In genomic region chr13:100491623-100492022, GRCm38 (mm10) we compare ENCODE assay signal across 7 mouse cellular contexts. TPM values are rescaled to one million over a fixed set of nuclear protein-coding genes. Genes with fewer than 3 reads are reported as not detected.
A peak's percentile ranks its signal among the peaks of the same experiment; 100 is the strongest.
DNase-seq lines count a peak whose midpoint lies in the region; ATAC-seq and TF ChIP-seq lines count a peak whose summit lies in the region.

No protein-coding gene starts in this region.

- no peak for DNase-seq in lung, adult 2 months
- no peak for DNase-seq in lung, postnatal 4 days
- no peak for DNase-seq in limb, embryonic 10.5 days (ENCODE audit: low spot score)
- DNase-seq in embryo, embryonic 10.5 days (ENCODE audit: low spot score): no peak
- no peak for DNase-seq in layer of hippocampus, adult 8-10 months (ENCODE audit: low spot score in 2 of 2)

- TF ChIP-seq POLR2A in lung, adult 2 months (IDR thresholded peaks at IDR 0.05; ENCODE audit: borderline replicate concordance, extremely low read depth, low read depth, low read length): no peak

- H3K27ac ChIP-seq in embryonic facial prominence, embryonic 15.5 days (replicated peaks): peak overlapping the region; percentile 85; the same call in 1 of the 2 replicates
- H3K27ac ChIP-seq in limb, embryonic 10.5 days: peak overlapping the region; percentile 95
- H3K27ac ChIP-seq in neural tube, embryonic 15.5 days (replicated peaks): peak overlapping the region; percentile 92

- H3K4me3 ChIP-seq in lung, adult 2 months (replicated peaks; ENCODE audit: extremely low read depth, low read depth, low read length): peak overlapping the region; percentile 90
- H3K4me3 ChIP-seq in embryonic facial prominence, embryonic 15.5 days (replicated peaks): peak overlapping the region; percentile 92
- H3K4me3 ChIP-seq in limb, embryonic 10.5 days: peak overlapping the region; percentile 84
- peak overlapping the region; percentile 98 for H3K4me3 ChIP-seq in neural tube, embryonic 15.5 days (replicated peaks)

- H3K36me3 ChIP-seq in embryonic facial prominence, embryonic 15.5 days: peaks cover 18% of the 10 kb centered on the region
- H3K36me3 ChIP-seq in limb, embryonic 10.5 days: peaks cover 33% of the 10 kb centered on the region
- H3K36me3 ChIP-seq in neural tube, embryonic 15.5 days: peaks cover 26% of the 10 kb centered on the region

- H3K9me3 ChIP-seq in embryonic facial prominence, embryonic 15.5 days (replicated peaks): no peaks in the 10 kb centered on the region
- H3K9me3 ChIP-seq in limb, embryonic 10.5 days (replicated peaks): no peaks in the 10 kb centered on the region
- no peaks in the 10 kb centered on the region for H3K9me3 ChIP-seq in neural tube, embryonic 15.5 days (replicated peaks)

- no peaks in the 10 kb centered on the region for H3K27me3 ChIP-seq in embryonic facial prominence, embryonic 15.5 days
- H3K27me3 ChIP-seq in limb, embryonic 10.5 days (ENCODE audit: low read depth, poor library complexity, severe bottlenecking): no peaks in the 10 kb centered on the region
- no peaks in the 10 kb centered on the region for H3K27me3 ChIP-seq in neural tube, embryonic 15.5 days (replicated peaks)

- TF ChIP-seq CTCF in lung, adult 2 months (IDR thresholded peaks at IDR 0.05; ENCODE audit: insufficient read depth, low read length): no peak

- WGBS in lung, adult 2 months: 13% methylated on average over 6 of the region's 6 CpGs
- WGBS in embryonic facial prominence, embryonic 15.5 days: 16% methylated on average over 6 of the region's 6 CpGs
- 18% methylated on average over 6 of the region's 6 CpGs for WGBS in limb, embryonic 10.5 days
- WGBS in neural tube, embryonic 15.5 days: 16% methylated on average over 6 of the region's 6 CpGs

- H3K4me1 ChIP-seq in lung, adult 2 months (ENCODE audit: control insufficient read depth, insufficient read depth, low read length): no peaks in the 10 kb centered on the region; the same call in 1 of the 2 replicates
- H3K4me1 ChIP-seq in embryonic facial prominence, embryonic 15.5 days: peaks cover 9% of the 10 kb centered on the region; the same call in 1 of the 2 replicates
- H3K4me1 ChIP-seq in limb, embryonic 10.5 days: peaks cover 5% of the 10 kb centered on the region
- peaks cover 16% of the 10 kb centered on the region for H3K4me1 ChIP-seq in neural tube, embryonic 15.5 days

- no peak for ATAC-seq in embryonic facial prominence, embryonic 15.5 days (ENCODE audit: insufficient number of reproducible peaks, low FRiP score, low TSS enrichment, low read depth)
- peak; percentile 10; the same call in 1 of the 2 replicates for ATAC-seq in neural tube, embryonic 15.5 days (ENCODE audit: low FRiP score)

- peak overlapping the region; percentile 93 for H3K9ac ChIP-seq in embryonic facial prominence, embryonic 15.5 days
- H3K9ac ChIP-seq in neural tube, embryonic 15.5 days (replicated peaks): peak overlapping the region; percentile 86

- H3K4me2 ChIP-seq in embryonic facial prominence, embryonic 15.5 days (replicated peaks): peak overlapping the region; percentile 68
- peak overlapping the region; percentile 75 for H3K4me2 ChIP-seq in neural tube, embryonic 15.5 days

RNA-seq across cellular contexts. Expression of gene Gtf2h2, which starts 0.8 kb away (rescaled TPM):
- 16.9 and 17.2 TPM in 2 replicates for polyA plus RNA-seq in lung, adult 2 months (2012; rRNA removed)
- 60.4 and 63.3 TPM in 2 replicates for polyA plus RNA-seq in embryonic facial prominence, embryonic 15.5 days (2015; fragmentation: Nextera tagmentation; extraction: Ambion mirVana)
- 91.7 and 99.3 TPM in 2 replicates for polyA plus RNA-seq in limb, embryonic 10.5 days (2016; fragmentation: Nextera tagmentation; extraction: Ambion mirVana)
- polyA plus RNA-seq in neural tube, embryonic 15.5 days (2015; fragmentation: Nextera tagmentation; extraction: Ambion mirVana): 61.7 and 75.7 TPM in 2 replicates
- 10 to 100 TPM; 45.7 to 63.5 (median 57.5) TPM for total RNA-seq in layer of hippocampus, adult 8-10 months (2022)

RNA-seq across cellular contexts. Expression of gene Naip1, which starts 39.0 kb away (rescaled TPM):
- polyA plus RNA-seq in lung, adult 2 months (2012; rRNA removed): 0.12 TPM in 2 replicates
- polyA plus RNA-seq in embryonic facial prominence, embryonic 15.5 days (2015; fragmentation: Nextera tagmentation; extraction: Ambion mirVana): not detected in 2 replicates
- not detected in 2 replicates for polyA plus RNA-seq in limb, embryonic 10.5 days (2016; fragmentation: Nextera tagmentation; extraction: Ambion mirVana)
- 0.04 and 0.15 TPM in 2 replicates for polyA plus RNA-seq in neural tube, embryonic 15.5 days (2015; fragmentation: Nextera tagmentation; extraction: Ambion mirVana)
- total RNA-seq in layer of hippocampus, adult 8-10 months (2022): under 1 TPM; 0.21 to 0.47 (median 0.31) TPM
